In the genomic region with DNA sequence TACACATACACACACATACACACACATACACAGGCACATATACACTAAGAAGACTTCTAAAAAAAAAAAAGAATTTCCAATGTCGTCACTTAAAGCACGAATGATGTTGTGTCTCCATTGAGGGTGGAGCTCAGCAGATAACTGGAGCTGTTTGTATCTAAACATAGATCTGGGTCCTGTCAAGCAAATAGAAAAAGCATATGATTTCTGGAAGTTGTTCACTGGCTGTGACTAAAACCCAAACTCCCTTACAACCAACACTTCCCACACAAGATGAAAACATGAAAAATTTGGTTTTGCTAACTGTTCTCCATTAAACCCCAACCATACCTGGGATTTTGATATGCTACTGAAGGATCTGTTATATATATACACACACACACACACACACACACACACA, we compare ENCODE assay signal across 9 mouse cellular contexts. TPM values are rescaled to one million over a fixed set of nuclear protein-coding genes. Genes with fewer than 3 reads are reported as not detected.
DNase-seq lines count a peak whose midpoint lies in the region; ATAC-seq and TF ChIP-seq lines count a peak whose summit lies in the region.
"Had no signal": no experiment of that assay in that cellular context is flagged by ENCODE, and none has a peak within 500 bp of the region (broad histone marks: within the 10 kb centered on the region; RNA-seq: fewer than 3 reads in every experiment).

No protein-coding gene starts in this region.

- H3K9me3 ChIP-seq in heart, embryonic 10.5 days, result no peaks in the 10 kb centered on the region
- no peaks in the 10 kb centered on the region for H3K9me3 ChIP-seq in limb, embryonic 12.5 days
- 0 out of 2 replicates have a peak, but pooled peaks cover 2% of the 10 kb centered on the region for H3K9me3 ChIP-seq in limb, embryonic 10.5 days (replicated peaks)
- H3K9me3 ChIP-seq in embryonic facial prominence, embryonic 13.5 days, result no peaks in the 10 kb centered on the region
- no peaks in the 10 kb centered on the region for H3K9me3 ChIP-seq in midbrain, postnatal 0 days (ENCODE audit: low read length)

- 84% methylated on average over 2 of the region's 2 CpGs for WGBS in heart, embryonic 10.5 days
- WGBS in limb, embryonic 12.5 days, result 93% methylated on average over 2 of the region's 2 CpGs
- WGBS in limb, embryonic 10.5 days, result 91% methylated on average over 2 of the region's 2 CpGs
- 91% methylated on average over 2 of the region's 2 CpGs for WGBS in embryonic facial prominence, embryonic 13.5 days
- WGBS in midbrain, postnatal 0 days, result 92% methylated on average over 2 of the region's 2 CpGs

- ATAC-seq in limb, embryonic 12.5 days (ENCODE audit: insufficient number of reproducible peaks, insufficient read depth, low FRiP score, low TSS enrichment, low read depth), result no peak
- ATAC-seq in embryonic facial prominence, embryonic 13.5 days (ENCODE audit: insufficient number of reproducible peaks, insufficient read depth, low FRiP score, low TSS enrichment, low read depth), result no peak
- no peak for ATAC-seq in midbrain, postnatal 0 days (ENCODE audit: low FRiP score)

- H3K4me3 ChIP-seq in heart, embryonic 10.5 days, result peak overlapping the region; percentile 50; the same call in 1 of the 2 replicates
- no peak overlapping the region for H3K4me3 ChIP-seq in limb, embryonic 12.5 days (replicated peaks)
- H3K4me3 ChIP-seq in limb, embryonic 10.5 days, result no peak overlapping the region
- no peak overlapping the region for H3K4me3 ChIP-seq in embryonic facial prominence, embryonic 13.5 days
- H3K4me3 ChIP-seq in midbrain, postnatal 0 days (ENCODE audit: low read depth, low read length), result no peak overlapping the region

- H3K27me3 ChIP-seq in heart, embryonic 10.5 days (ENCODE audit: insufficient read depth, poor library complexity, severe bottlenecking), result no peaks in the 10 kb centered on the region
- H3K27me3 ChIP-seq in limb, embryonic 12.5 days, result 0 out of 2 replicates have a peak, but pooled peaks cover 7% of the 10 kb centered on the region
- peaks cover 8% of the 10 kb centered on the region; the same call in 1 of the 2 replicates for H3K27me3 ChIP-seq in limb, embryonic 10.5 days (ENCODE audit: low read depth, poor library complexity, severe bottlenecking)
- no peaks in the 10 kb centered on the region for H3K27me3 ChIP-seq in embryonic facial prominence, embryonic 13.5 days
- H3K27me3 ChIP-seq in midbrain, postnatal 0 days (ENCODE audit: insufficient read depth, low read length), result no peaks in the 10 kb centered on the region

- TF ChIP-seq CTCF in midbrain, postnatal 0 days (IDR thresholded peaks at IDR 0.05), result no peak

- peak overlapping the region; percentile 57 for H3K4me2 ChIP-seq in limb, embryonic 12.5 days
- peak overlapping the region; percentile 58 for H3K4me2 ChIP-seq in embryonic facial prominence, embryonic 13.5 days
- no peak overlapping the region for H3K4me2 ChIP-seq in midbrain, postnatal 0 days (ENCODE audit: low read depth, low read length, poor library complexity, severe bottlenecking)

- H3K27ac ChIP-seq in heart, embryonic 10.5 days, result peak overlapping the region; percentile 89; the same call in 1 of the 2 replicates
- no peak overlapping the region for H3K27ac ChIP-seq in limb, embryonic 12.5 days
- no peak overlapping the region for H3K27ac ChIP-seq in limb, embryonic 10.5 days
- H3K27ac ChIP-seq in embryonic facial prominence, embryonic 13.5 days, result no peak overlapping the region
- H3K27ac ChIP-seq in midbrain, postnatal 0 days (ENCODE audit: low read depth, low read length), result peak overlapping the region; percentile 72; the same call in 1 of the 2 replicates

- DNase-seq in heart, embryonic 10.5 days (ENCODE audit: low spot score), result peak; percentile 16
- DNase-seq in heart, postnatal 4 days, result no peak
- no peak for DNase-seq in limb, embryonic 10.5 days (ENCODE audit: low spot score)
- DNase-seq in midbrain, postnatal 0 days (ENCODE audit: low spot score), result no peak
- DNase-seq in right cerebral cortex, postnatal 25 days, result no peak
- DNase-seq in thymus, postnatal 4 days, result no peak
- DNase-seq: cerebellum, postnatal 36 days had no signal

- H3K36me3 ChIP-seq in heart, embryonic 10.5 days, result no peaks in the 10 kb centered on the region
- no peaks in the 10 kb centered on the region for H3K36me3 ChIP-seq in limb, embryonic 12.5 days
- H3K36me3 ChIP-seq in limb, embryonic 10.5 days, result no peaks in the 10 kb centered on the region
- no peaks in the 10 kb centered on the region for H3K36me3 ChIP-seq in embryonic facial prominence, embryonic 13.5 days
- H3K36me3 ChIP-seq in midbrain, postnatal 0 days (ENCODE audit: insufficient read depth, low read length), result no peaks in the 10 kb centered on the region

- no peak overlapping the region for H3K9ac ChIP-seq in limb, embryonic 12.5 days (replicated peaks)
- H3K9ac ChIP-seq in embryonic facial prominence, embryonic 13.5 days, result no peak overlapping the region
- no peak overlapping the region for H3K9ac ChIP-seq in midbrain, postnatal 0 days (replicated peaks; ENCODE audit: low read length, poor library complexity, severe bottlenecking)

- H3K4me1 ChIP-seq in heart, embryonic 10.5 days, result peaks cover 42% of the 10 kb centered on the region
- peaks cover 14% of the 10 kb centered on the region for H3K4me1 ChIP-seq in limb, embryonic 12.5 days (replicated peaks)
- peaks cover 34% of the 10 kb centered on the region for H3K4me1 ChIP-seq in limb, embryonic 10.5 days
- peaks cover 20% of the 10 kb centered on the region for H3K4me1 ChIP-seq in embryonic facial prominence, embryonic 13.5 days
- H3K4me1 ChIP-seq in midbrain, postnatal 0 days (ENCODE audit: insufficient read depth, low read length), result peaks cover 6% of the 10 kb centered on the region; the same call in 1 of the 2 replicates

RNA-seq across cellular contexts. Expression of gene Map3k1, which starts 58.5 kb away (rescaled TPM):
- polyA plus RNA-seq in heart, embryonic 10.5 days (2016; fragmentation: Nextera tagmentation; extraction: Ambion mirVana), result 13.8 and 16.6 TPM in 2 replicates
- 10 to 100 TPM; 29.9 to 33.8 TPM for total RNA-seq in heart, postnatal 4 days (2021)
- polyA plus RNA-seq in limb, embryonic 12.5 days (2016; fragmentation: Nextera tagmentation; extraction: Ambion mirVana), result 14.5 and 15.6 TPM in 2 replicates
- polyA plus RNA-seq in limb, embryonic 10.5 days (2016; fragmentation: Nextera tagmentation; extraction: Ambion mirVana), result 14.9 and 15.6 TPM in 2 replicates
- 16.1 and 20.5 TPM in 2 replicates for polyA plus RNA-seq in embryonic facial prominence, embryonic 13.5 days (2015; fragmentation: Nextera tagmentation; extraction: Ambion mirVana)
- 16.3 and 19.2 TPM in 2 replicates for total RNA-seq in midbrain, postnatal 0 days (2014; rRNA removed)
- polyA plus RNA-seq in midbrain, postnatal 0 days (2015; fragmentation: Nextera tagmentation; extraction: Ambion mirVana), result 6.1 and 6.2 TPM in 2 replicates

Comparison
In these comparisons a context has a peak if more than half of its experiments do, and no peak if none do; other contexts are left out.
1. H3K27ac ChIP-seq: peak in heart, embryonic 10.5 days (single experiment) and midbrain, postnatal 0 days (single experiment); none in limb, embryonic 12.5 days (single experiment), limb, embryonic 10.5 days (single experiment) and embryonic facial prominence, embryonic 13.5 days (single experiment).